Mouse (Mus musculus) cerebellum, adult 2 months (tissue): ENCODE data around the gene Lmod3.

ENCODE experiments used
- CTCF ChIP-seq: fragments of 200-500 bp; IDR thresholded peaks from 2 replicates; pipeline ENCODE4 v1.5.1; 2011; ENCODE audit warnings: low read depth, mild to moderate bottlenecking, control low read depth, low read length, moderate library complexity, borderline replicate concordance; ENCODE audit not compliant: insufficient read depth
- POLR2A ChIP-seq: fragments of 200-500 bp; IDR thresholded peaks from 2 replicates; pipeline ENCODE4 v1.6.1; 2011; ENCODE audit warnings: low read length, control low read depth, borderline replicate concordance; ENCODE audit not compliant: insufficient read depth

GRCm38 (mm10) chr6:97292894-97293293 is 40.3 kb upstream of the Lmod3 start:
- TF ChIP-seq CTCF = no peak
- no peak for TF ChIP-seq POLR2A
